Mouse (Mus musculus) ES-Bruce4 (cell line): ENCODE results near the gene Rsc1a1. TPM values are rescaled to one million over a fixed set of nuclear protein-coding genes. Genes with fewer than 3 reads are reported as not detected.
A peak's percentile ranks its signal among the peaks of the same experiment; 100 is the strongest.

Experiments
- H3K27ac ChIP-seq: 2 replicates; pipeline ENCODE4 v1.5.1; 2012; ENCODE audit warnings: low read length, inconsistent platforms; ENCODE audit not compliant: insufficient read depth
- H3K27me3 ChIP-seq: 2 replicates; pipeline ENCODE4 v1.6.1; 2012; ENCODE audit warnings: mild to moderate bottlenecking, low read length, inconsistent platforms; ENCODE audit not compliant: control insufficient read depth, poor library complexity, insufficient read depth, severe bottlenecking
- H3K36me3 ChIP-seq: 2 replicates; pipeline ENCODE4 v1.6.1; 2012; ENCODE audit warnings: inconsistent platforms, mild to moderate bottlenecking, low read length, moderate library complexity; ENCODE audit not compliant: control insufficient read depth, poor library complexity, insufficient read depth, severe bottlenecking
- H3K4me1 ChIP-seq: one replicate; pipeline ENCODE4 v1.8.1; 2011; ENCODE audit warnings: low read length; ENCODE audit not compliant: control insufficient read depth, insufficient read depth
- H3K4me3 ChIP-seq: 2 replicates; pipeline ENCODE4 v1.5.1; 2011; ENCODE audit warnings: low read depth, mild to moderate bottlenecking, low read length
- H3K9ac ChIP-seq: 2 replicates; pipeline ENCODE4 v1.6.1; 2012; ENCODE audit warnings: low read depth, mild to moderate bottlenecking, inconsistent platforms; ENCODE audit not compliant: poor library complexity, severe bottlenecking
- H3K9me3 ChIP-seq: replicated peaks from 2 replicates; pipeline ENCODE4 v1.6.1; 2012; ENCODE audit warnings: mild to moderate bottlenecking, low read length, inconsistent platforms; ENCODE audit not compliant: control insufficient read depth, poor library complexity, insufficient read depth, severe bottlenecking
- CTCF ChIP-seq: IDR thresholded peaks from one replicate; pipeline ENCODE4 v1.8.1; 2011; ENCODE audit warnings: low read depth, low read length
- EP300 ChIP-seq: IDR thresholded peaks from 2 replicates; pipeline ENCODE4 v1.6.1; 2011; ENCODE audit warnings: low read depth, low read length; ENCODE audit not compliant: insufficient read depth
- POLR2A ChIP-seq: IDR thresholded peaks from one replicate; pipeline ENCODE4 v1.8.1; 2011; ENCODE audit warnings: low read length; ENCODE audit not compliant: insufficient read depth
- polyA plus RNA-seq: library from polyadenylated mRNA; stranded (reverse); fragments of >200 nt; gene quantifications from 2 replicates; pipeline ENCODE4 v1.2.4, GENCODE M21; 2011; ENCODE audit warnings: low read depth; ENCODE audit not compliant: missing spikeins, insufficient read depth, insufficient read length

The Rsc1a1 gene
- polyA plus RNA-seq, 1 experiment: 4.1 TPM

DNA sequence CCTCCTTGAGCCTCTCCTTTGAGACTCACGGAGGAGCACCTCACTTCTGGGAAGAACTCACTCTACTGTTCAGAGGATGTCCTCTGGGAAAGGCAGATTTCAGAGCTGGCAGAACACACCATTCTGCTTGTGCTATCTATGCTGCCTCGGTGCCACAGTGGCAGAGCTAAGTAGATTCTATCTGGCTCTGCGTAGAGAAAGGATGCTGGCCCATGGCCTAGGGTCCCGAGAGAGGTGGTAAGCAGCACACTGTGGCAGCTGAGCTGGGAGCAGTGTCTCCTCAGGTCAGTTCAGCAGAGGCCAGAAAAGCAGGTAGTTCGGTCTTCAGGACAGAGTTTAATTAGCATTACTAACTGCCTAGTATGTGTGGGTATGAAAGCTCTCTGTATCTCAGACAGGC, 37.1 kb downstream of the Rsc1a1 start:
- TF ChIP-seq POLR2A: no peak
- no peak for TF ChIP-seq EP300
- TF ChIP-seq CTCF: no peak
- Histone ChIP-seq H3K27ac (no peak overlapping the region), H3K9me3 (no peaks in the 10 kb centered on the region), H3K4me3 (no peak overlapping the region), H3K4me1 (no peaks in the 10 kb centered on the region), H3K9ac (no peak overlapping the region), H3K36me3 (no peaks in the 10 kb centered on the region), H3K27me3 (no peaks in the 10 kb centered on the region)

DNA sequence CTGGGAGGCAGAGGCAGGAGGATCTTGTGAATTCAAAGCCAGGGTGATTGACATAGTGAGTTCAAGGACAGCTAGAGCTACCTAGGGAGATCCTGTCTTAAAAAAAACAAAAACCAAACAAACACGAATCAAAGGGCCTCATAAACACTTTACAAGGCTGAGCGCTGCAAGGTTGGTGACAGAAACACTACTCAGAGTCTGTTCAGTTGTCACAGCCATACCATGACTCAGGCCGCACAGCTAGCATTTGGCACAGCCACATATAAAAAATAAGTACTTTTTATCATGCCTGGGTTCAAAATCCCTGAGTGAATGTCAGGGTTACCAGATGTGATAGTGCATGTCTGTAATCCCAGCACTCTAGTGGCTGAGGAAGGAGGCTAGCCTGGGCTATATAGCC, 38.2 kb downstream of the Rsc1a1 start:
- no peak overlapping the region for H3K27ac ChIP-seq
- H3K27me3 ChIP-seq: no peaks in the 10 kb centered on the region
- no peaks in the 10 kb centered on the region for H3K9me3 ChIP-seq
- TF ChIP-seq POLR2A (no peak), EP300 (no peak), CTCF (no peak)
- H3K4me3 ChIP-seq: no peak overlapping the region
- no peaks in the 10 kb centered on the region for H3K36me3 ChIP-seq
- no peaks in the 10 kb centered on the region for H3K4me1 ChIP-seq
- no peak overlapping the region for H3K9ac ChIP-seq

DNA sequence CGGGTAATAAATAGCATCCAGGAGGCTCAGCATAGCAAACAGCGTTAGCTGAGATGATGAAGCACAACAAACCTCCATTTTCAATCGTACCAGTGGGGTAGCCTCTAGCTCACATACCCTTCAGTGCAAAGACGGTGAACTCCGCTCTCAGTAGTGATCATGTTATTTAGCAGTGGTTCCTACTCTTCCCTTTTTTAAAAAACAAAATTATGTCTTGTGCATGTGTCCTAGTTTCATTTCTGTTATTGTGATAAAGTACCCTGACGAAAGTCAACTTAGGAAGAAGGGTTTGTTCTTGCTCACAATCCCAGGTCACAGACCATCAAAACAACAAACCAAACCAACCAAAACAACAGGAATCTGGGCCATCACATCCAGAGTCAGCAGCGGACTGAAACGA, 39.4 kb downstream of the Rsc1a1 start:
- Histone ChIP-seq H3K36me3 (no peaks in the 10 kb centered on the region), H3K4me1 (no peaks in the 10 kb centered on the region), H3K9ac (no peak overlapping the region), H3K27me3 (no peaks in the 10 kb centered on the region), H3K27ac (no peak overlapping the region), H3K4me3 (no peak overlapping the region), H3K9me3 (no peaks in the 10 kb centered on the region)
- TF ChIP-seq EP300 (no peak), CTCF (no peak)

DNA sequence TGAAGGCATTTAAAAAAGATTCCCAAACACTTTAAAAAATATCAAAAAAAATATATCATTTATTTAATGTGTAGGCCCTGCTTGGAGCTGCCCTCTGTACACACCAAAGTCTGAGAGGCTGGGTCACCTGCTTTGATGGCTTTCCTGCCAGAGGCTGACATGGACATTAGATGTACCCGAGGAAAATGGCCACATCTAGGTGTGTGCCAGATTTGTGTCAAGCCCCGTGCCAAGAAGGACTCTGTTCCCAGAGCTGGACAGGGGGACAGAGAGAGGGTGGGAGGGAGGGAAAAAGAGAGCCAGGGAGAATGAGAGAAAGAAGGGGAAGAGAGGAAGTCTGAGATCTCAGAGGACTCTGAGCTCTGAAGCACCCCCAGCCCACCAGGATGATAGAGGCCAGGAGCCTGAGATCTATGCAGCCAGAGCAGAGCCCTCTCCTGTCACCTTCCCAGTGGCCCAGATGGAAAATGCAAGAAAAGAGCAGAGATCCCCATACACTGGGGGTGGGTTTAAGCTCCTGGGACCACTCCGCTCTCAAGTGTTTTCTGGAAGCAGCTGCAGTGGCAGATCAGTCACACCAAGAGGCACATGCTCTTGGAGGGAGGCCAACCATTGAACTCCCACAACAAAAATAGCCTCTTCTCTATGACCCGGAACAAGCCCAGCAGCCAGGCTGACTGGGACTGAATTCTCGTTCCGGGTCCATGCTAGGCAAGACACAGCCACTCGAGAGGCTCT, 42.1 kb downstream of the Rsc1a1 start:
- Histone ChIP-seq H3K9me3 (no peaks in the 10 kb centered on the region), H3K4me3 (no peak overlapping the region), H3K9ac (no peak overlapping the region), H3K27me3 (no peaks in the 10 kb centered on the region), H3K36me3 (no peaks in the 10 kb centered on the region), H3K27ac (no peak overlapping the region), H3K4me1 (no peaks in the 10 kb centered on the region)
- TF ChIP-seq CTCF: no peak
- no peak for TF ChIP-seq EP300

DNA sequence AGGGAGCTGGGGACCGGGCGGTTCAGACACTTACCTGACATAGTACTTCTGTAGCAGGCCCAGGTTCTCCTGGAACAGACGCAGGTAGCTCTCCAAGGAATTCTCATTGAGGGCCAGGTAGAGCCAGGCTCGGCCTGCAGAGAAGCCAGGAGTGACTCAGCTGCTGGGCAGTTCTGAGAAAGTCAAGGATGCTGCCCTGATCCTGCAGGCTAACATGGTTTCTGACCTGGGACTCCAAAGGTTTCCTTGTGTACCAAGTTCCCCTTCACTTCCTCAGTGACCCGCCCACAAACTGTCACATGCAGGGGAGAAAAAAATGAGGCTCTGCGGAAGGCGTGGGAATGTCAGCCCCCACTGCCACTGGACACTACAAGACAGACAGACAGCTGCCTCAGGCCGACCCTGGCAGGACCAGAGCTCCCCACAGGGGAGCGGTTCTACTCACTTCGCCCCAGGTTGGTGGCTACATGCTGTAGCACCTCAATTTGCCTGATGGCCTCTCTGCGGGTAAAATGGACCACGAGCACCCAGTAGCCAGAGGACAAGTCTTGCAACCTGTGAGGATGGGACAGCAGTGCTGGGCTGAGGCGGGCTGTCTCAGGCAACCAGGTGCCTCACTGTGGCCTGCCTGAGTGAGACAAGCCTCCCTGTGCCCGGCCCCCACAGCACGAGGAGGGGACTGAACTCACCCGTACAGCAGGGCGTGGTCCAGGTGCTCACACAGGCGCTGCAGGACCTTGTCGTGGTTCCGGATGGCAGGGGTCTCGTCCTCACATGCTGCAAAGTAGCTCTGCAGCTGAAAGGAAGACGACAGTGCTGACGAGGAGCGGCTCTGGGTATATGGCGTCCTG, 43.2 kb downstream of the Rsc1a1 start:
- Histone ChIP-seq H3K9me3 (no peaks in the 10 kb centered on the region), H3K4me1 (no peaks in the 10 kb centered on the region), H3K27me3 (no peaks in the 10 kb centered on the region), H3K36me3 (no peaks in the 10 kb centered on the region), H3K27ac (no peak overlapping the region), H3K9ac (no peak overlapping the region), H3K4me3 (0 out of 2 replicates have a peak overlapping the region, but pooled peaks have one; percentile 2)
- no peak for TF ChIP-seq EP300

DNA sequence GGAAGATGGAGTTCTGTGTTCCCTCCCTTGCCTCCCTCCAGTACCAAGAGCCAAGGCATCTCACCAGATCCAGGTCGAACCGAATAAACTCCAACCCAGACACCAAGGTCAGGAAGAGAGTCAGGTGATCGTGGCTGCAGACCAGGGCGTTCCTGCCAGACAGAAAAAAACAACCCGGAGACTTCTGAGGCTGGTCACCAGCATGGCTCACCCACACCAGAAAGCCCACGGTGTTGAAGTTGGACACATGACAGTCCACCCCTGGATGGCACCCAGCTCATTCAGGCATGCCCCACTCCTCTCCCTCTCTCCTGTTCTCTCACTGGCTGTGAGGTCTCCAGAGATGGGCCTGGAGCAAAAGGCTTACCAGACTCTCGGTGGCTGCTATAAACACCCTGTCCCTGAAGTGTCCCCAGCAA, 44.0 kb downstream of the Rsc1a1 start:
- no peak for TF ChIP-seq POLR2A
- TF ChIP-seq EP300: no peak
- no peak for TF ChIP-seq CTCF
- Histone ChIP-seq H3K4me1 (no peaks in the 10 kb centered on the region), H3K27me3 (no peaks in the 10 kb centered on the region), H3K9me3 (no peaks in the 10 kb centered on the region), H3K27ac (no peak overlapping the region), H3K4me3 (no peak overlapping the region), H3K36me3 (no peaks in the 10 kb centered on the region), H3K9ac (no peak overlapping the region)
